Mouse (Mus musculus) ES-E14 (cell line): ENCODE measurements at regions not wholly inside any gene's neighbourhood (a gene's known extent, or its start where the extent isn't known, plus 50 kb on each side); places are given as distances from the start of the nearest gene placed in this dataset.

ENCODE experiments used
- DNase-seq: peaks from one replicate; pipeline ENCODE4 v3.0.0-alpha.2; 2013; ENCODE audit warnings: low read depth, low spot score
- H3K27ac ChIP-seq: 2 replicates; pipeline ENCODE4 v1.5.1; 2012; ENCODE audit warnings: low read depth, mild to moderate bottlenecking, low read length, moderate library complexity, mixed read lengths; ENCODE audit not compliant: poor library complexity, insufficient read depth, severe bottlenecking
- H3K36me3 ChIP-seq: 2 replicates; pipeline ENCODE4 v1.6.1; 2012; ENCODE audit warnings: mild to moderate bottlenecking, low read length, moderate library complexity, mixed read lengths; ENCODE audit not compliant: control insufficient read depth, poor library complexity, insufficient read depth, severe bottlenecking
- H3K4me1 ChIP-seq, 2 experiments: fragments of 150-350 bp in 1 of 2; sonication (generic) in 1 of 2; 2 replicates each; pipeline ENCODE4 v1.6.1; 2012; ENCODE audit warnings: low read length in 2 of 2, mild to moderate bottlenecking in 1 of 2, mixed read lengths in 1 of 2; ENCODE audit not compliant: control insufficient read depth in 2 of 2, insufficient read depth in 2 of 2, poor library complexity in 1 of 2
- H3K4me3 ChIP-seq, 2 experiments: fragments of 150-350 bp in 1 of 2; sonication (generic) in 1 of 2; 2 replicates each; pipeline ENCODE4 v1.5.1; 2012; ENCODE audit warnings: low read length in 2 of 2, low read depth in 1 of 2, mild to moderate bottlenecking in 1 of 2, mixed read lengths in 1 of 2; ENCODE audit not compliant: insufficient read depth in 1 of 2, poor library complexity in 1 of 2, severe bottlenecking in 1 of 2
- H3K9ac ChIP-seq: 2 replicates; pipeline ENCODE4 v1.6.1; 2012; ENCODE audit warnings: low read depth, mild to moderate bottlenecking, low read length, mixed read lengths; ENCODE audit not compliant: poor library complexity, insufficient read depth, severe bottlenecking
- H3K9me3 ChIP-seq: fragments of 150-350 bp; sonication (generic); 2 replicates; pipeline ENCODE4 v1.6.1; 2012; ENCODE audit warnings: low read depth, mild to moderate bottlenecking, low read length; ENCODE audit not compliant: control insufficient read depth, insufficient read depth
- CHD2 ChIP-seq: IDR thresholded peaks from 2 replicates; pipeline ENCODE4 v1.6.1; 2014; ENCODE audit warnings: mild to moderate bottlenecking, low read depth, low read length, inconsistent platforms
- HCFC1 ChIP-seq: IDR thresholded peaks from 2 replicates; pipeline ENCODE4 v1.6.1; 2012; ENCODE audit warnings: low read length, inconsistent platforms, borderline replicate concordance; ENCODE audit not compliant: insufficient read depth
- MAFK ChIP-seq: IDR thresholded peaks from 2 replicates; pipeline ENCODE4 v1.6.1; 2014; ENCODE audit warnings: mild to moderate bottlenecking, low read depth, low read length, inconsistent platforms; ENCODE audit not compliant: insufficient read depth
- ZC3H11A ChIP-seq: IDR thresholded peaks from 2 replicates; pipeline ENCODE4 v1.6.1; 2012; ENCODE audit warnings: low read depth, mild to moderate bottlenecking, inconsistent platforms, low read length, borderline replicate concordance
- ZNF384 ChIP-seq: IDR thresholded peaks from 2 replicates; pipeline ENCODE4 v1.6.1; 2012; ENCODE audit warnings: low read depth, low read length, inconsistent platforms
- in situ Hi-C, 2 experiments: fragments of 600-800 bp; cut with MboI; formaldehyde crosslinking; loops; one replicate each; pipeline ENCODE4 v1.15.1; 2025; ENCODE audit warnings: low sequenced_read_pairs in 2 of 2, inconsistent platforms in 1 of 2; ENCODE audit not compliant: unreplicated experiment in 2 of 2

DNA sequence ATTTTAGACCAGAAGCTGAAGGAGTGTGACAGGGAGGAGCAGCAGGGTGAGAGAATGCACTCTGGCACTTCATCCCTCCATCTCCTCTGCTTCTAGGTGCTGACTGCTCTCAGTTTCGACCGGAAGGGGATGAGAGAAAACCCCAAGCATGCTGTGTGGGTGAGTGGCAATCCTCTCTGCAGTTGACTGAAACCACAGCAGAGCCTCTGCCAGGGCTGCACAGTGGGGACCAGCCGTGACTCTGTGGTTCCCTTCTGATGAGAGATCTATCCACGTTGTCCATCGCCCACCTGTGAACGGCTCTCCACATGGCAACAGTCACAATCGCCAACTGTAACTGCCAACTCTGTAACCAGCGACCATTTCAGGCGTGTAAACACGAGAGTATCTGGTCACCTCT lies 64.6 kb upstream of the Ptpn13 start:
- no peak overlapping the region for H3K27ac ChIP-seq
- no peak overlapping the region for H3K9ac ChIP-seq
- no peaks in the 10 kb centered on the region for H3K4me1 ChIP-seq
- no peak for DNase-seq
- no peaks in the 10 kb centered on the region for H3K9me3 ChIP-seq
- no peak overlapping the region for H3K4me3 ChIP-seq
- in situ Hi-C loops, result loop anchor here (25.0 kb wide), 2 partner anchors 302 to 477 kb away; partner anchors contain the start of gene 1700016H13Rik (in 1 of the 2)
- no peaks in the 10 kb centered on the region for H3K36me3 ChIP-seq
- no peak for TF ChIP-seq HCFC1
- no peak for TF ChIP-seq ZNF384
- TF ChIP-seq CHD2, result no peak
- no peak for TF ChIP-seq ZC3H11A
- TF ChIP-seq MAFK, result no peak

DNA sequence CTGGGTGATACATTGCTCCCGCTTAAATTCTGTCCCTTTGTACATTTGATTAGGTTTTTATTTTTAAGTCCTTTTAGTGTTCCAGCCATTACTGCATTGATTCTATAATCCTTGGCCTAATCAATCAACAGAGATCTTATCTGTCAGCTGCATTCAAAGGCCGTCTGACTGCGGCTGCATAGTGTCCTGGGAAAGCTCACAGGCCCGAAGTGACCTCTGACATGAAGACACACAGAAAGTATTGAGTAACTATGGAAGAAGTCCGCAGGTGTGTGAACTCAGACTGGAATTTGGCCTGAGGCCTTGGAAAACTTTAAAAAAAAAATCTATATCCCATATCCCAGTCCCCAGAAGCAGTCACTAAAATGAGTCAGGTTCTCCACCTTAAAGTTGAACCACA lies 67.4 kb upstream of the Ptpn13 start:
- in situ Hi-C loops, result loop anchor here (10.0 to 25.0 kb wide), 3 partner anchors 297 to 480 kb away; partner anchors contain the start of gene 1700016H13Rik (in 2 of the 2)
- H3K36me3 ChIP-seq, result no peaks in the 10 kb centered on the region
- no peak overlapping the region for H3K27ac ChIP-seq
- no peak for TF ChIP-seq MAFK
- H3K9me3 ChIP-seq, result no peaks in the 10 kb centered on the region
- H3K4me1 ChIP-seq, result no peaks in the 10 kb centered on the region
- DNase-seq, result no peak
- no peak overlapping the region for H3K9ac ChIP-seq
- H3K4me3 ChIP-seq, result no peak overlapping the region

DNA sequence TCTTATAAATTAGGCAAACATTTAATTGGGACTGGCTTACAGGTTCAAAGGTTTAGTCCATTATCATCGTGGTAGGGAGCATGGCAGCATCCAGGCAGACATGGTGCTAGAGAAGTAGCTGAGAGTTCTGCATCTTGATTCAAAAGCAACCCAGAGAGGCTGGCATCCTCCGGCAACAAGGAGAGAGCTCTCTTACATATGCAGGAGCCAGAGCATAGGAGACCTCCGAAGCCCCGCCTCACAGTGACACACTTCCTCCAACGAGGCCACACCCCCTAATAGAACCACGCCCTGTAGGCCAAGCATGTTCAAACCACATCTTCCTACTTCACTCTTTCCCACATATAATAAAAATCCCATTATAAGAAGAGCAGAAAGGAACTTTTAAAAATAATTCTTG lies 68.5 kb upstream of the Ptpn13 start:
- in situ Hi-C loops, result loop anchor here (10.0 to 25.0 kb wide), 3 partner anchors 298 to 481 kb away; partner anchors contain the start of gene 1700016H13Rik (in 2 of the 2)
- DNase-seq, result peak; percentile 40
- Histone ChIP-seq H3K9ac (peak overlapping the region; percentile 30; the same call in 1 of the 2 replicates), H3K9me3 (no peaks in the 10 kb centered on the region), H3K4me3 (peak overlapping the region; percentile 46 to 47), H3K4me1 (no peaks in the 10 kb centered on the region), H3K27ac (no peak overlapping the region), H3K36me3 (no peaks in the 10 kb centered on the region)
- TF ChIP-seq CHD2, result no peak
- no peak for TF ChIP-seq ZC3H11A
- no peak for TF ChIP-seq HCFC1
- no peak for TF ChIP-seq MAFK
- no peak for TF ChIP-seq ZNF384

DNA sequence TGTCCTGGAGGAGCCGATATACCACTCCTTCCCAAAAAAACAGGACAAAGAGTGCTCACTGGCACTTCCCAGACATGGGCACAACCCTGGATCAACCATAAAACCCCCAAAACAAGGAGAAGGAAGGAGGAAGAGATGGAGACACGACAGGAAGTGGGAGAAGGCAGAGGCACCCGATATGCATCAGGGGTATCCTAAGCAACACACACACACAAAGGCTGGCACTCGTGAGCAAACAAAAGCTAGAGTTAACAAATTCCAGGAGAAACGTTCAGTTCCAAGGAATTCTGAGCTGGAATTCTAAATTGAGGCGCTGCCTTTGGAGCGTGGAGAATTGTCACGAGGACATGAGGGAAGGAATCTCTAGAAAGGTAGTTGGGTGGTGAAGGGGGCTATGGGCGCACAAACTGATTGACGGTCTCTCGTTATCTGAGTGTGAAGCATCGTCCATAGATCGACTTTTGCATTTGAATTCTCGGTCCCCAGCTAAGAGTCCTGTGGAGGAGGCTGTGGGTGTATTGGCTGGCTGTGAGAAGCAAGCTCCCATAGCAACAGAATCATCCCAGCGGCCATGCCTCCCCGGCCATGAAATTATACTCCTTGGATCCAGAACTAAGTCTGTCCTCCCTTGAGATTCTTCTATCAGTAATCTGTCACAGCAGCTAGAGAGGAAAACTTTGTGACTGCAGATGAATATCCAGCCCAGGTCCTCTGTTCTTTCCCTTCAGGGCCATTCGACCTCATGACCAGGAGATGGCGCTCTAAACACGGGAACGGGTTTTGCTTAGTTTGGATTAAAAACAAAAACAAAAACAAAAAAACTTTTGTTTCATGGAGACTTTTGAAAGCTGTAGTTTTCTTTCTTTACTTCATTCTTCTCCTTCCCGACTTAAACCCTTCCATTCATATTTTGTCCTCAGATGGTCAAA lies 69.4 kb upstream of the Ptpn13 start:
- peak; percentile 46 for DNase-seq
- TF ChIP-seq MAFK (no peak), ZNF384 (no peak), CHD2 (no peak), ZC3H11A (peak; percentile 80), HCFC1 (no peak)
- H3K9me3 ChIP-seq, result no peaks in the 10 kb centered on the region
- no peak overlapping the region; the same call in 1 of the 2 replicates for H3K9ac ChIP-seq
- H3K27ac ChIP-seq, result no peak overlapping the region
- H3K36me3 ChIP-seq, result no peaks in the 10 kb centered on the region
- H3K4me1 ChIP-seq, result no peaks in the 10 kb centered on the region
- in situ Hi-C loops, result loop anchor here (10.0 to 25.0 kb wide), 3 partner anchors 299 to 482 kb away; partner anchors contain the start of gene 1700016H13Rik (in 2 of the 2)
- H3K4me3 ChIP-seq, result peak overlapping the region; percentile 46 to 47; a peak in 3 of 4 replicates
